Mouse (Mus musculus) thymus, adult 2 months (tissue): ENCODE results near the gene Lnp1. TPM values are rescaled to one million over a fixed set of nuclear protein-coding genes. Genes with fewer than 3 reads are reported as not detected.
"Not testable (repeated sequence)": the region's sequence is repeated elsewhere in the genome, so short reads cannot be mapped to it uniquely, and the experiment has no call there.

Experiments used
- DNase-seq: peaks from one replicate; pipeline ENCODE4 v3.0.0; 2021
- H3K27ac ChIP-seq: fragments of 200-500 bp; 2 replicates; pipeline ENCODE4 v1.5.1; 2012; ENCODE audit warnings: low read length, control low read depth; ENCODE audit not compliant: control insufficient read depth, insufficient read depth
- H3K27me3 ChIP-seq: fragments of 200-500 bp; 2 replicates; pipeline ENCODE4 v1.6.1; 2012; ENCODE audit warnings: mild to moderate bottlenecking, low read length, moderate library complexity, mixed read lengths; ENCODE audit not compliant: control insufficient read depth, insufficient read depth
- H3K36me3 ChIP-seq: fragments of 200-500 bp; 2 replicates; pipeline ENCODE4 v1.6.1; 2012; ENCODE audit warnings: mild to moderate bottlenecking, low read length, moderate library complexity; ENCODE audit not compliant: control insufficient read depth, insufficient read depth
- H3K4me1 ChIP-seq: fragments of 200-500 bp; replicated peaks from 2 replicates; pipeline ENCODE4 v1.6.1; 2012; ENCODE audit warnings: low read length; ENCODE audit not compliant: control insufficient read depth, insufficient read depth
- H3K4me3 ChIP-seq: fragments of 200-500 bp; 2 replicates; pipeline ENCODE4 v1.5.1; 2012; ENCODE audit warnings: mild to moderate bottlenecking, low read length, control low read depth, moderate library complexity; ENCODE audit not compliant: control insufficient read depth, insufficient read depth
- CTCF ChIP-seq: fragments of 200-500 bp; IDR thresholded peaks from 2 replicates; pipeline ENCODE4 v1.5.1; 2012; ENCODE audit warnings: mild to moderate bottlenecking, control low read depth, low read length, moderate library complexity, borderline replicate concordance; ENCODE audit not compliant: control insufficient read depth, poor library complexity, insufficient read depth; ENCODE audit errors: extremely low read depth
- POLR2A ChIP-seq: fragments of 200-500 bp; IDR thresholded peaks from 2 replicates; pipeline ENCODE4 v1.6.1; 2012; ENCODE audit warnings: mild to moderate bottlenecking, low read length, control low read depth, moderate library complexity; ENCODE audit not compliant: control insufficient read depth, poor library complexity, insufficient read depth; ENCODE audit errors: extremely low read depth
- WGBS: fragments of 180-500 bp; shearing (Covaris S2); methylation state at CpG from one replicate; pipeline ENCODE4 v1.1.7; 2018; 5-methylcytosine and 5-hydroxymethylcytosine counted together
- polyA plus RNA-seq: library from polyadenylated mRNA; depleted of rRNA; stranded (reverse); fragments of >200 nt; gene quantifications from 2 replicates; pipeline ENCODE4 v1.2.3, GENCODE M21; 2012; rRNA removed

The Lnp1 gene
- polyA plus RNA-seq, result not detected in 2 replicates

DNA sequence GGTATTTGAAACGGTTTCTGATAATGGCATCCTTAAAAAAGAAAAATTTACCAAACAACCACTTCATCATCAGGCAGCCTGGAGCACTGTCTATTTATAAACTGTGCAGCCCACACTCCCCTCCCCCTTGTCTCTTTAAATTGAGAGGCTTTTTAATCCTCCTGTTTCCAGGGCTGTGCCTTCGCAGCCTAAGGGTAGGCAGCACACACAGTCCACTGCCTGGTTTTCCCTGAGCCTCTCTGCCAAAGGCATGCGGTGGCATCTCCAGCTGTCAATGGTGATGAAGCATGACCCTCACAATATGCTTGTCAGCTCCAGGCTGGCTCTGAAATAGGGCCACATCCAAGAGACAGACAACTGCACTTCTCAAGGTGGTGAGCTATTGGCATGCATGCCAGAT is at the start of gene Lnp1:
Gene Lnp1, minus strand, starts transcription at position 39 of the 400 bp plus-strand sequence.
- no peak for DNase-seq
- TF ChIP-seq POLR2A, result no peak
- no peak for TF ChIP-seq CTCF
- no peaks in the 10 kb centered on the region for H3K4me1 ChIP-seq
- H3K27me3 ChIP-seq, result no peaks in the 10 kb centered on the region
- 90% methylated on average over 3 of the region's 3 CpGs for WGBS
- no peak within 1 kb of the TSS for H3K27ac ChIP-seq
- no peaks in the 10 kb centered on the region for H3K36me3 ChIP-seq
- H3K4me3 ChIP-seq, result no peak within 1 kb of the TSS

DNA sequence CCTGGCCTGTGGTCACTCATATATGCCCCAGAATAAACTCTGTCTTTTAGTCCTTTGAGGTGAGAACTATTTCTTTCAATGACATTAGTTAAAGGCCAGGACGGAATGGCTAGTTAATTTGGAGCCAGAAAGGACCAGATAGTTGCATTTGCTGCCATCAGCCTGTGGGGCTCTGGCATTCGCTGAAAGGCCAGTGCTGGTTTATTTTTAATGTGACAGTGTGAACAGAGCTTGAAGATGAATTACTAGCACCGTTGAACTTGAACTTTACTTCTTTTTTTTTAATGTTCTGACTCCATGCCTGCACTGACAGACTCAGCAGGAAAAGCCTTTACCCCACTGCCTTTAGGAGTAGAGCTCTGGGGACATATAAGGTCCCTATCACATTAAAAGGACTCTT is 46.8 kb upstream of the Lnp1 start:
- no peak for DNase-seq
- WGBS, result 76% methylated on average over 3 of the region's 3 CpGs

DNA sequence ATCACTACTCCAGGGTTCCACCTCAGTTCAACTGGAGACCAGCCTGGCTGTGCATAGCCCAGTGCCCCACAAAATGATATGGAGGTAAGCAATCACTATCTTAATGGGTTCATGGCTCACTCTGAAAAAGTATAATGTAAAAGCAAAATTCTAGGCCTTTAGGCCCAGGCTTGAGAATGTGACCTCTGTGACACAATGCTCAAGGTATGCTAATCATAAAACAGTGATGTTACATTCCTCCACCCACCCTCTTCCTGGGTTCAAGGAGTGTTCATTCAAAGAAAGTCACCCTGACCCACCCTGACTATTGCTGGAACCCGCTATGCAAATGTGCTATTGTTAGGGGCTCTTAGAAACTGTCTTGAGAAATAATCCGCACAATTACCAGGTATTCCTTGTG is 30.4 kb upstream of the Lnp1 start:
- not testable (repeated sequence) for DNase-seq, H3K27ac ChIP-seq, H3K4me1 ChIP-seq, H3K27me3 ChIP-seq, H3K36me3 ChIP-seq, H3K4me3 ChIP-seq
- WGBS, result 92% methylated on average over 2 of the region's 2 CpGs

More for the DNA sequence above, 46.8 kb upstream of the Lnp1 start:
- Histone ChIP-seq H3K4me1 (no peaks in the 10 kb centered on the region), H3K27ac (no peak overlapping the region), H3K4me3 (no peak overlapping the region), H3K27me3 (no peaks in the 10 kb centered on the region), H3K36me3 (no peaks in the 10 kb centered on the region)
- TF ChIP-seq POLR2A (no peak), CTCF (no peak)

DNA sequence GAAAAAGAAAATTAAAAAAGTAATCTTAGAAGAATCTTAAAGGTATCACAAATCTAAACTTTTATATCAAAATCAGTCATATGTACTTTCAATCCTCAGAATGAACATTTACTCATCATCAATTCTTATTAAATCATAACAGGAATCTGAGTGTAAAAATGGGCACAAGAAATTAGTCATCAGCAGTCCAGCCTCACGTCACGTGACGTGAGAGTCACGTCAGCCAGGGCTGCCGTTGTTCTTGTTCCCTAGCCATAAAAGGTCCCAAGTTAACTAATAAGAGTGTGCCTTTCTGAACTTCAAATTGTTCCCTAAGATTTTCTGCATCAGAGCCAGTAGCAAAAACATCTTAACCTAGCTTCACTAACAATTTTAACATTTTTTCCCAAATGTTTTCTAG is 21.2 kb upstream of the Lnp1 start:
- Histone ChIP-seq H3K27ac (no peak overlapping the region), H3K27me3 (no peaks in the 10 kb centered on the region), H3K4me1 (no peaks in the 10 kb centered on the region), H3K4me3 (no peak overlapping the region), H3K36me3 (no peaks in the 10 kb centered on the region)
- 93% methylated on average over 5 of the region's 5 CpGs for whole genome bisulfite sequencing
- DNase-seq, result no peak
- TF ChIP-seq POLR2A (no peak), CTCF (no peak)

DNA sequence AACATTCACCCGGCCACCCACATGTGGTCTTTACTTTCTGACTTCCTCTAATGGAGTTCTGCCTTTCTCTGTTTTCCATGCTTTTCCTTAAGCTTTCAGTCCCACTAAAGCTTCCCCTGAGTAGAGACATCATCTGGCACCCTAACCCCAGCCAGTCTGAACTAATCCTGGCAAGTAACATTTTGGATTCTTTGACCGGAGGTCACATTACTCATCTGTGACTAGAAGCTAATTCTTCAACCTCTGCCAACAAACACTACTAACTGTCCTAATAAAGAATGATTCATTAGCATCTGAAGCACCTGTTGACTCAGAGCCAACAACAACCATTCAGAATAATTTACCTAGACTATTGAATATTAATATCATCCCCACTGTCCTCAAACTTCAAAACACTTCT is 14.5 kb upstream of the Lnp1 start:
- 94% methylated on average over 2 of the region's 2 CpGs for WGBS

DNA sequence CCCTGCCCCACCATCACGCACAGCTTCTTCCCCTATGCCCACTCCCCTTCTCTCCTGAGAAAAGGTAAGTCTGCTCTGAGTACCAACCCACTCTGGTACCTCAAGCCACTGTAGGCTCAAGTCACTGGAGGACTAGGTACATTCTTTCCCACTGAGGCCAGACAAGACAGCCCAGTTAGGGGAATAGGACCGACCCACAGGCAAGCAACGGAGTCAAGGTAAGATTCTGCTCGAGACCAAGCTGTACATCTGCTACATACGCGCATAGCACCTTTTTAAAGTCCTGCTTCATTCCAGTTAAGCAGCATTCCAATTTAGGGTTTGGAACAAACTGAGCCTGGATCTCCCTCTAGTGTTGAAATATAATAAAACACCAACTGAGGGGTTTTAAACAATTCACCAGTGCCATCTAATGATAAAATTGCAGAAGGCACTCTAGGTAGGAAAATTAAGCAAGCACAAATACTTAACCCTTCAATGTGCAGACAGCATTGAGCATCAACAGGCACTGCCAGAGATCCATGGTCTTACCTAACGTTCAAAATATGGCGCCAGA is 7.7 kb downstream of the Lnp1 start:
- TF ChIP-seq CTCF (no peak), POLR2A (no peak)
- Histone ChIP-seq H3K27ac (no peak overlapping the region), H3K4me3 (no peak overlapping the region), H3K4me1 (no peaks in the 10 kb centered on the region), H3K27me3 (no peaks in the 10 kb centered on the region), H3K36me3 (no peaks in the 10 kb centered on the region)
- 24% methylated on average over 8 of the region's 8 CpGs for WGBS
- DNase-seq, result no peak

More for the DNA sequence above, 14.5 kb upstream of the Lnp1 start:
- no peaks in the 10 kb centered on the region for H3K4me1 ChIP-seq
- H3K27ac ChIP-seq, result no peak overlapping the region
- no peaks in the 10 kb centered on the region for H3K27me3 ChIP-seq
- no peaks in the 10 kb centered on the region for H3K36me3 ChIP-seq
- no peak for DNase-seq
- no peak overlapping the region for H3K4me3 ChIP-seq
- TF ChIP-seq POLR2A, result no peak

DNA sequence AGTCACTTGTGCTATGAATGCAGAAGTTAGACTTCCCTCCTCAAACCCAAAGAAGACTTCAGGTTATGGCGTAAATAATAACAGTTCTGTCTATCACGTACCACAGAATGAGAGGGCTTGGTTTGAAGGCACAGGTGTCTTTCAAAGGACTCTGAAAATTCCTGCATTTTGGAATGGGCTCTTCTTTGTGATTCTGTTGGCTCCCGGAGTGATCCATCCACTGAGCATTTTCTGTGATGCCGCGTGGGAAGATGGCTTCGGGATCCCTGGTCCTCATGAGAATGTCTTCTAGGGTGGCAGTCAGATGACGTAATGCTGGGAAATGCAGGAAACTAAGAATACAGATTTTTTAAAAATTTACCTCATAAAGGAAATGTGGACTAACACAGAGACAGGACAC is 10.6 kb downstream of the Lnp1 start:
- TF ChIP-seq POLR2A (no peak), CTCF (no peak)
- Histone ChIP-seq H3K27me3 (no peaks in the 10 kb centered on the region), H3K4me3 (no peak overlapping the region), H3K36me3 (no peaks in the 10 kb centered on the region), H3K27ac (no peak overlapping the region), H3K4me1 (no peaks in the 10 kb centered on the region)
- DNase-seq, result no peak
- WGBS, result 88% methylated on average over 7 of the region's 7 CpGs
